Mouse (Mus musculus) E14TG2a.4 (cell line): ENCODE results near the gene Ppp1r15a.

Source experiments
- CTCF ChIP-seq: conservative IDR thresholded peaks from 2 replicates; pipeline ENCODE4 v1.5.1; 2014; ENCODE audit warnings: low read length
- NANOG ChIP-seq: IDR thresholded peaks from 2 replicates; pipeline ENCODE4 v1.6.1; 2014; ENCODE audit warnings: borderline replicate concordance, low read length, mixed read lengths
- POU5F1 ChIP-seq: IDR thresholded peaks from 2 replicates; pipeline ENCODE4 v1.6.1; 2014; ENCODE audit warnings: low read length, borderline replicate concordance

- TF ChIP-seq CTCF (no peak), NANOG (no peak), POU5F1 (no peak)
Observed at GRCm38 (mm10) chr7:45478774-45479173, 47.3 kb downstream of the Ppp1r15a start.
